Mouse (Mus musculus) liver, adult 2 months (tissue): ENCODE measurements around the gene Ccnl2. TPM values are rescaled to one million over a fixed set of nuclear protein-coding genes. Genes with fewer than 3 reads are reported as not detected.

Experiments
- DNase-seq: peaks from one replicate; pipeline ENCODE4 v3.0.0-alpha.2; 2011; ENCODE audit warnings: low read depth, low spot score; ENCODE audit errors: extremely low read depth
- H3K27ac ChIP-seq: fragments of 200-500 bp; replicated peaks from 2 replicates; pipeline ENCODE4 v1.5.1; 2012; ENCODE audit warnings: low read depth, mild to moderate bottlenecking, control low read depth, inconsistent platforms, low read length; ENCODE audit not compliant: insufficient read depth
- H3K27me3 ChIP-seq: fragments of 200-500 bp; 2 replicates; pipeline ENCODE4 v1.6.1; 2012; ENCODE audit warnings: mild to moderate bottlenecking, moderate library complexity, low read length, inconsistent platforms; ENCODE audit not compliant: control insufficient read depth, insufficient read depth
- H3K36me3 ChIP-seq: fragments of 200-500 bp; 2 replicates; pipeline ENCODE4 v1.6.1; 2012; ENCODE audit warnings: low read length, inconsistent platforms; ENCODE audit not compliant: control insufficient read depth, insufficient read depth
- H3K4me1 ChIP-seq: fragments of 200-500 bp; 2 replicates; pipeline ENCODE4 v1.6.1; 2011; ENCODE audit warnings: low read length; ENCODE audit not compliant: control insufficient read depth, insufficient read depth
- H3K4me3 ChIP-seq: fragments of 200-500 bp; 2 replicates; pipeline ENCODE4 v1.5.1; 2011; ENCODE audit warnings: low read depth, mild to moderate bottlenecking, control low read depth, low read length, moderate library complexity; ENCODE audit not compliant: insufficient read depth
- H3K79me2 ChIP-seq: fragments of 200-500 bp; 2 replicates; pipeline ENCODE4 v1.6.1; 2012; ENCODE audit warnings: inconsistent platforms, mild to moderate bottlenecking, low read length, moderate library complexity; ENCODE audit not compliant: control insufficient read depth, insufficient read depth
- H3K9ac ChIP-seq: fragments of 200-500 bp; 2 replicates; pipeline ENCODE4 v1.6.1; 2012; ENCODE audit warnings: low read depth, mild to moderate bottlenecking, control low read depth, inconsistent platforms, low read length
- CTCF ChIP-seq: fragments of 200-500 bp; IDR thresholded peaks from 2 replicates; pipeline ENCODE4 v1.5.1; 2011; ENCODE audit warnings: low read depth, low read length, control low read depth
- POLR2A ChIP-seq: fragments of 200-500 bp; IDR thresholded peaks from 2 replicates; pipeline ENCODE4 v1.6.1; 2011; ENCODE audit warnings: low read length, control low read depth; ENCODE audit not compliant: insufficient read depth; ENCODE audit errors: extremely low read depth
- WGBS: fragments of 180-500 bp; shearing (Covaris S2); methylation state at CpG from one replicate; pipeline ENCODE4 v1.1.7; 2018; 5-methylcytosine and 5-hydroxymethylcytosine counted together
- polyA plus RNA-seq: library from polyadenylated mRNA; depleted of rRNA; stranded (reverse); fragments of >200 nt; gene quantifications from 2 replicates; pipeline ENCODE4 v1.2.3, GENCODE M21; 2012
- total RNA-seq: library from RNA; depleted of rRNA; stranded (reverse); fragments of >200 nt; gene quantifications from 2 replicates; pipeline ENCODE4 v1.2.3, GENCODE M21; 2014

Gene Ccnl2
- total and polyA plus RNA-seq, 2 experiments = 56.1 to 61.8 TPM

DNA sequence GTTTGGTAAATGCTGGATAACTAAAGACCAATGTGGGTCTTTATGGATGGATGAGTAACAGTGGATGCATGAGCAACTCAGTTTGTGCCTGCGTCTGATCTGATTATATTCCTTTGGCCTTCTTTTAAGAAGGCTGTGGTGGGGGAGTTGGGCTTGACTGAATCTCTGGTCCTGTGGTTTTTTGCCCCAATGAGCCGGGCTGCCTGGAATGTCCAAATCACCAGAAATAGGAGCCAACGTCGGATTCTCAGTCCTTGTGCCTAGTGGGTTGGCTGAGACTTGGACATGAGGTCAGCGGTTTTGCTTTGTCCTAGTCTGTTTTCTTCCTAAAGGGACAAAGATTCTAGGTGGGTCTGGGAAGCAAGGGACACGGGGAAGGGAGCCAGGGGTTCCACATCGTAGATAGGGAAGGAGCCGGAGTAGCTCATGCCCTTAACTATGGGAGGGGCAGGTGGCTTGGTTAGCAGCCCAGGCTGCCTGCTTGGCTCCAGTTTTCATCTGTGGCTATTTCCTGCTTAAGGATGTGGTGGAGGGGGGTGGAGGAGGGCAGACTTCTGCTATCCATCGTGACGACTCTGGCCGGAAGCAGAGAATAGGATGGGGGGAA is 25.2 kb downstream of the Ccnl2 start:
- WGBS = 58% methylated on average over 11 of the region's 11 CpGs
- no peaks in the 10 kb centered on the region for H3K79me2 ChIP-seq
- H3K27me3 ChIP-seq = no peaks in the 10 kb centered on the region
- H3K4me3 ChIP-seq = no peak overlapping the region
- peaks cover 18% of the 10 kb centered on the region for H3K4me1 ChIP-seq
- TF ChIP-seq CTCF = no peak
- no peak for TF ChIP-seq POLR2A
- no peak for DNase-seq
- H3K27ac ChIP-seq = peak overlapping the region; percentile 67
- H3K36me3 ChIP-seq = no peaks in the 10 kb centered on the region
- H3K9ac ChIP-seq = no peak overlapping the region

DNA sequence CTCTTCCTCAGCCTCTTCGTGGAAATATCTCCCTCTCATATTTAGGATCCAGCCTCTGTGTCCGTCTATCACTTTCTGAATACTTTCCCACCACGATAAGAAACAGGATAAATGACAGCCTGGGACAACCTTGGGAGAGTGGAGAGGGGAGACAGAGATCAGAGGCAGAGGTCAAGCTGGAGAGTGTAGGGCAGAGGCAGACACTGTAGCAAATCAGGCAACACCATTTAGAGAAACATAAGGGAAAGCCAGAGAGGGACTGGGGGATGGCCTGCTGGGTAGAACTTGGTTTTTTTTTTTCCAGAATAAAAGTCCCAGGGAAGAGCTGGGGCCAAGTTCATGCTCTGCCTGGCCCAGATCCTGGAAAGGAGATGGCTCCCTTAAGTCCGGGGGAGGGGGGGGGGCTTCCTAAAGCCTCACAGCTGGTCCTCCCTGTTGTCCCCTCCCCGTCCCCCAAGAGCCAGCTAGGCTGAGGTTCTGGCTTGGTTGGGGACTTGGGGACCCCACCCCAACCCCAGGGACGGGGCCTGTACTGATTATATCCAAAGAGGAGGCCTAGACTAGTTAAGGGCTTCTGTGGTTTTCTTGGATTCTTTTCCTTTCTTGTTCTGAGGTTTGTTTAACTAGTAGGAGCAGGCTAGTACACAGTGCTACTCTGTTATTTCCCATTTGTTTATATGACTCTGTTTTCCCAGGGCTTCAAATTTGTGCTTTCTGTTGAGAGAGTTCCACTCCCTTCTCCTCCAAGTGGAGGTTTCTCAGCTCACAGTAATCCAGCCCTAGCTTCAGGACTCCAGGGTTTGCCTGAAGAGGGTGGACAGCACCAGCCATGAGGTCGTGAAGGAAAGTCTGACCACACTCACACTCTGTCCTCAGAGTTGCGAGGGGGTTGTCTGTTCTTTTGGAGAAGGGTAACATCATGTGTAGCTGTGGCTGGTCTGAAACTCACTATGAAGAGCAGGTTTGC is 26.2 kb downstream of the Ccnl2 start:
- peak overlapping the region; percentile 67 for H3K27ac ChIP-seq
- no peak for TF ChIP-seq POLR2A
- TF ChIP-seq CTCF = no peak
- peaks cover 10% of the 10 kb centered on the region for H3K4me1 ChIP-seq
- no peaks in the 10 kb centered on the region for H3K27me3 ChIP-seq
- H3K36me3 ChIP-seq = no peaks in the 10 kb centered on the region
- 69% methylated on average over 8 of the region's 8 CpGs for WGBS
- no peaks in the 10 kb centered on the region for H3K79me2 ChIP-seq
- H3K4me3 ChIP-seq = no peak overlapping the region
- DNase-seq = no peak
- no peak overlapping the region for H3K9ac ChIP-seq

DNA sequence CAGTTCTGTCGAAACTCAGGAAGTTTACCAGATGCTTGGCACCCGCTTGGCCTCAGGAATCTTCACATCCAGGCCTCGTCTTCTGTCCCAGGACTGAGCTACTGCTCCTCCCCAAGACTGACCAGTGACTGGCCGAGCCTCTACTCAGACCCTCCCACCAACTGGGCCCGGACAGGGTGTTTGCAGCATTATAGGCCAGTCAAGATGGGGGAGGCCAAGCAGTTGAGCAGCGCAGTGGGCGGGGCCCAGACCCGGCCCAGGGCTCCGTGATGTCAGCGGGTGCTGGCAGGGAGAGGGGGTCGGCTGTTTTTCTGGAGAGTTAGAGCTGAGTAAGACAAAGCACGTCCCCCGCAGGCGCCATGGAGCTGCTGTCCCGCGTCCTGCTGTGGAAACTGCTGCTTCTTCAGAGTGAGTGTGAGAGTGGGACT is 27.2 kb downstream of the Ccnl2 start, which contains the start of gene Mxra8:
TSS of gene Mxra8 (plus strand) at position 198 of the 428 bp plus-strand sequence.
- Histone ChIP-seq H3K36me3 (no peaks in the 10 kb centered on the region), H3K4me3 (peak within 1 kb of the TSS; percentile 52), H3K27ac (peak within 1 kb of the TSS; percentile 61), H3K4me1 (peaks cover 7% of the 10 kb centered on the region), H3K9ac (peak within 1 kb of the TSS; percentile 59), H3K27me3 (no peaks in the 10 kb centered on the region), H3K79me2 (no peaks in the 10 kb centered on the region)
- WGBS = 45% methylated on average over 16 of the region's 16 CpGs
- DNase-seq = peak; percentile 47
- no peak for TF ChIP-seq CTCF
- no peak for TF ChIP-seq POLR2A

DNA sequence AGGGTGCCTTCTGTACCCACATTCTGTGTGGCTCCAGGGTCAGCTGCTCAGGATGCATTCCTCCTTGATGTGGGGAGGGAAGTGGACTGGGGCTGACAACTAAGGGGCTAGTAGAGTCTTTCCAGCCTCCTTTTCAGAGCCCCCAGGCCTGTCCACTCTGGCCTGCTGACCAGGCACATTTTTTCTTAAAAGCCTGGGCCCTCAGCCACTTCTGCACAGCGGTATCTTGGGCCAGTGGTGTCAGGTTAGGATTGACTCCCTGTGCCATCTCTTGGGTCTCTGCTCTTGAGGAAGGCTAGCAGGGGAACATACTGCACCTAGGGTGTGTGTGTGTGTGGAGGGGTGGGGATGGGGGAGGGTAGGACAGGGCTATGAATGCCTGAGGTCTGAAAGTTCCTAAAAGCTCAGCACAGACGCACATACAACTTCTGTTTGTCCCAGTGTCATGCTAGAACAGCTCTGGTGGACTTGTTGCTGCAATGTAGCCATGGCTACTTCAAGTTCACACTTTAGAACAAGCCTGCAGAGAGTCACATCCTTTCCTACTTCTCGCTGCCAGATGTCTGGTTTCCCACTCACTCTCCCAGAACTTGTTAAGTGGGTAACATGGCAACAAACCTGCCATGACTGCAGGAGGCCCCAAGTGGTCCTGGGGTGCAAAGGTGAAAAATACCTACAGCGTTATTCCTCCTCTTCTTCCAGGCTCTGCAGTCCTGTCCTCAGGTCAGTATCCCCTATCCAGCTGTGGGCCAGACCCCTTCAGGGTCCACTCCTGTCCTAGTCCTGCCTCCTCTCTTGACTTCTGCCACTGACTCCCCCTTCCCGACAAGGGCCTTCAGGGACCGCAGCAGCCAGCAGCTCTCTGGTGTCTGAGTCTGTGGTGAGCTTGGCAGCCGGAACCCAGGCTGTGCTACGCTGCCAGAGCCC is 28.1 kb downstream of the Ccnl2 start:
- H3K4me3 ChIP-seq = peak overlapping the region; percentile 52
- H3K9ac ChIP-seq = peak overlapping the region; percentile 59
- TF ChIP-seq POLR2A (no peak), CTCF (no peak)
- no peaks in the 10 kb centered on the region for H3K27me3 ChIP-seq
- H3K36me3 ChIP-seq = no peaks in the 10 kb centered on the region
- no peak for DNase-seq
- peaks cover 7% of the 10 kb centered on the region for H3K4me1 ChIP-seq
- peak overlapping the region; percentile 5 for H3K27ac ChIP-seq
- 33% methylated on average over 8 of the region's 8 CpGs for WGBS
- H3K79me2 ChIP-seq = no peaks in the 10 kb centered on the region

- peaks cover 7% of the 10 kb centered on the region for H3K4me1 ChIP-seq
- WGBS = 1% methylated on average over 32 of the region's 32 CpGs
- DNase-seq = peak; percentile 69
- H3K27me3 ChIP-seq = no peaks in the 10 kb centered on the region
- no peaks in the 10 kb centered on the region for H3K36me3 ChIP-seq
- peak overlapping the region; percentile 59 for H3K9ac ChIP-seq
- TF ChIP-seq POLR2A = no peak
- peak; percentile 48 for TF ChIP-seq CTCF
- no peak overlapping the region for H3K27ac ChIP-seq
- H3K4me3 ChIP-seq = peak overlapping the region; percentile 50
- H3K79me2 ChIP-seq = no peaks in the 10 kb centered on the region
Observed at GRCm38 (mm10) chr4:155841003-155841454, 28.7 kb downstream of the Ccnl2 start.
